Mouse (Mus musculus) forebrain, embryonic 11.5 days (tissue): Measurements from ENCODE around the gene Ldb3. TPM values are rescaled to one million over a fixed set of nuclear protein-coding genes. Genes with fewer than 3 reads are reported as not detected.

Source experiments
- ATAC-seq: fragments of 200-750 bp; cut with Nextera tagmentation; replicated peaks from 2 replicates; pipeline ENCODE4 v1.8.0; 2017; ENCODE audit warnings: moderate TSS enrichment; ENCODE audit not compliant: low FRiP score
- DNase-seq: peaks from one replicate; pipeline ENCODE4 v3.0.0-alpha.2; 2017; ENCODE audit warnings: low spot score
- H3K27ac ChIP-seq: fragments of 300-500 bp; sonication (generic); 2 replicates; pipeline ENCODE4 v1.5.1; 2014; ENCODE audit warnings: low read depth, low read length
- H3K27me3 ChIP-seq: fragments of 300-500 bp; sonication (generic); 2 replicates; pipeline ENCODE4 v1.6.1; 2014; ENCODE audit warnings: mild to moderate bottlenecking, low read length, mixed read lengths; ENCODE audit not compliant: control insufficient read depth, insufficient read depth
- H3K36me3 ChIP-seq: fragments of 300-500 bp; sonication (generic); 2 replicates; pipeline ENCODE4 v1.6.1; 2014; ENCODE audit warnings: mild to moderate bottlenecking, low read length, moderate library complexity, mixed read lengths; ENCODE audit not compliant: control insufficient read depth, insufficient read depth
- H3K4me1 ChIP-seq: fragments of 300-500 bp; sonication (generic); replicated peaks from 2 replicates; pipeline ENCODE4 v1.6.1; 2014; ENCODE audit warnings: low read length, mixed read lengths; ENCODE audit not compliant: control insufficient read depth, insufficient read depth
- H3K4me2 ChIP-seq: fragments of 300-500 bp; sonication (generic); 2 replicates; pipeline ENCODE4 v1.6.1; 2014; ENCODE audit warnings: low read depth, mild to moderate bottlenecking, low read length, moderate library complexity, mixed read lengths; ENCODE audit not compliant: severe bottlenecking
- H3K4me3 ChIP-seq: fragments of 300-500 bp; sonication (generic); 2 replicates; pipeline ENCODE4 v1.5.1; 2014; ENCODE audit warnings: low read depth, low read length
- H3K9ac ChIP-seq: fragments of 300-500 bp; sonication (generic); 2 replicates; pipeline ENCODE4 v1.6.1; 2014; ENCODE audit warnings: low read length
- H3K9me3 ChIP-seq: fragments of 300-500 bp; sonication (generic); 2 replicates; pipeline ENCODE4 v1.6.1; 2016; ENCODE audit warnings: low read length, mixed read lengths; ENCODE audit not compliant: control insufficient read depth
- WGBS: fragments of 180-500 bp; shearing (Covaris S2); extraction: QIAGEN DNeasy Blood & Tissue Kit; methylation state at CpG from one replicate; pipeline ENCODE4 v1.1.7; 2014; 5-methylcytosine and 5-hydroxymethylcytosine counted together
- polyA plus RNA-seq: library from polyadenylated mRNA; unstranded; fragments of >200 nt; fragmentation: Nextera tagmentation; extraction: Ambion mirVana; gene quantifications from 2 replicates; pipeline ENCODE4 v1.2.1, GENCODE M21; 2014

Ldb3 gene
- polyA plus RNA-seq, 1 experiment from 2014 or later, result not detected

DNA sequence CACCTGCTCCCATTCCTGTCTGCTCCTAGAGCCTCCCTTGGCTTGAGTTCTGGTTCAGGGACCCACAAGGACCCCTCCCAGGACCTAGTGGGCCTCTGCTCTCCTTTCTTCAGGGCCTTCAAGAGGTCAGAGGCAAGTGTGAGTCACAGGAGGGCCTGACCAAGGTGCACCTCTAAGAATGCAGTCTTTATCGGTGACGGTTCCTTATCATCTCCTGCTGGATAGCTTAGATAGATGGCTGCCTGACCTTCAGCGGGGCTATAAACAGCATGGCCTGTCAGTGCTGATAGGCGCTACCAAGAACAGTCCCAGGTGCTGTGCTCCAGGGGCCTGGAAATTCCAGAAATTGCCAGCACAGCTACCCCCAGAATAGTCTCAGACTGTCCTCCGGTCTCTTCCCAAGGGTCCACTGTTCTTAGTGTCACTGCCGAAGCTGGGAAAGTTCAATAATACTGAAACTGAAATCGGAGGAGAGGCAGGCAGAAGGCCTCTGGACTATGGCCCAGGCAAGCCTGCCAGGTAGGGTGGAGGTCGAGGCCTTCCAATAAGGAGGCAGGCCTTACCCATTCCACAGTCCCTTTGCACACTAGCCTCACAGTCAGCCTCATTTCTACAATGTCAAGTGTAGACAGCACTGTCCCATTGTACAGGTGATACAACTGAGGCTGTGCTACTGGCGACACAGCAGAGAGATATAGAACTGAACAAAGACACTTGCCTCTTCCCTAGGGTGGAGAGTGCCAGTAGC, 3.0 kb downstream of the Ldb3 start:
- DNase-seq, result no peak
- ATAC-seq, result no peak
- no peaks in the 10 kb centered on the region for H3K4me1 ChIP-seq
- H3K9me3 ChIP-seq, result no peaks in the 10 kb centered on the region
- no peaks in the 10 kb centered on the region for H3K27me3 ChIP-seq
- H3K36me3 ChIP-seq, result no peaks in the 10 kb centered on the region
- H3K4me3 ChIP-seq, result no peak overlapping the region
- H3K9ac ChIP-seq, result no peak overlapping the region
- no peak overlapping the region for H3K4me2 ChIP-seq
- 85% methylated on average over 9 of the region's 9 CpGs for WGBS
- H3K27ac ChIP-seq, result no peak overlapping the region

DNA sequence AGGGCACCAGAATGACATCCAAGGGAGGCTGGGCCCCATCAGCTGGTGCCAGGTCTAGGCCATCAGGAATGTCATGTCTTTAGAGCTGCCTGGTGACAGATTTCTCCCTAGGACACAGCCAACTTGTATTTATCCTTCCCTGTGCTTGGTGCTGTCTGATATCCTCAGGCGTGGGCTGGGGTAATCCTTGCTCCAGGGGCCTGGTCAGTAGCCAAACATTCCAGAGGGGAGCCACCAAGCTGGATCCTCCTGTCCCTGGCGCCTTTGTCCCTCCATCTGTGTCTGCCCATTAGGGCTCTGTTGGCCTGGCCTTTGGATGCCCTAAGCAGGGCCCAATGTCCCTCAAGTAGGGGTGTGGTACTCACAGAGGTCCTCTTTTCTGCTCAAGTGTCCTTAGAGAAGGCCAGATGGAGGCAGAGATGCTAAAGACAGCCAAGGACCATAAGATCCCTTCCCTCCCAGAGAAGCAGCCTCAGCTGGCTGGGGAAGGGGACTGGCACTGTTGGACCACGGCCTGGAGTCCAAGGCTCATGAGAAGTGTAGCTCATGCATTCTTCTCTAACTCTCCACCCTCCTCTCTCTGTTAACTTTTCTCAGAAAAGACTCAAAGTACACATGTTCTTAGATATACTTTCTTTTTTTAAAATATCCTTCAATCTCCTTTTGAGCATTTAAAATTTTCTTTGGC, 5.6 kb downstream of the Ldb3 start:
- DNase-seq, result no peak

DNA sequence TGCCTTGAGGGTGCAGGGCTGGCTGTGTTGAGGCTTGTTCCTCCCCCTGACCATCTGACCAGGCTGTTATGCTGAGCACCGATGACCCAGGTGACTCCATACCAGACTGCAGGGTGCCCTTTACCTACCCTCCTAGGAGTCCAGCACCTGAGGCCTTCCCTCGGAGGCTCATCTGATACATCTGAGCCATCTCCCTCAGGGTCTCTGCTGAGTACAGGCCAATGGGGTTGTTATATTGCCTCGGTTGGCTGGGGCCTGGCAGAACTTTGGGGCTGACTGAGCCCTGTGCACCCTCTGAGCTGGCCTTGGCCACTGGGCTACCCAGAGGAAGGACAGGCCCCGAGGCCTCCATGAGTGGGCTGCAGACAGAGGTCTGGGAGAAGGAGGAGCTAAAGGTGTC, 11.6 kb downstream of the Ldb3 start:
- Histone ChIP-seq H3K9me3 (no peaks in the 10 kb centered on the region), H3K27ac (no peak overlapping the region), H3K4me3 (no peak overlapping the region), H3K9ac (no peak overlapping the region), H3K27me3 (no peaks in the 10 kb centered on the region), H3K36me3 (no peaks in the 10 kb centered on the region), H3K4me1 (no peaks in the 10 kb centered on the region), H3K4me2 (no peak overlapping the region)
- ATAC-seq, result no peak
- no peak for DNase-seq
- WGBS, result 80% methylated on average over 4 of the region's 4 CpGs

More for the DNA sequence above, 5.6 kb downstream of the Ldb3 start:
- no peaks in the 10 kb centered on the region for H3K27me3 ChIP-seq
- H3K4me1 ChIP-seq, result no peaks in the 10 kb centered on the region
- ATAC-seq, result no peak
- H3K9me3 ChIP-seq, result no peaks in the 10 kb centered on the region
- H3K9ac ChIP-seq, result no peak overlapping the region
- H3K27ac ChIP-seq, result no peak overlapping the region
- H3K4me2 ChIP-seq, result no peak overlapping the region
- no peaks in the 10 kb centered on the region for H3K36me3 ChIP-seq
- 80% methylated on average over 3 of the region's 3 CpGs for WGBS
- H3K4me3 ChIP-seq, result no peak overlapping the region

DNA sequence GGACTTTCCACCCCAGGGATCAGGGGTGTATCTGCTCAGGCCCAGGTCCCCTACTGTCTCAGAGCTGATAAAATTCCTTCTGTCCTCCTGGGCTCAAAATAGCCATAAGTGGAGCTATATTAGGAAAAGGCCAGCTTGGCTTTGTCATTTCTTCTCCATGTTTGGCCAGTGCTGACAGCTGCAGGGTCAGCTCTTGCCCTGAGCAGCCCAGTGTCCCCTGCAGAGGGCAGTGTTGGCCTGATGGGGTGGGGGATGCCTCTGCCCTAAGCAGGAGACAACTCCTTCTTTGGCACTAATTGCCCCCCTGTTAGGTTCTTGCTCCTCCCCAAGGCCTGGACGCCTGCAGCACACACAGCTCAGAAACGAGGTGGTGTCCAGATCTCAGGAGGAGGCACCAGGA, 14.4 kb downstream of the Ldb3 start:
- DNase-seq (no peak), ATAC-seq (no peak)
- no peak overlapping the region for H3K9ac ChIP-seq
- H3K27ac ChIP-seq, result no peak overlapping the region
- H3K9me3 ChIP-seq, result no peaks in the 10 kb centered on the region
- no peak overlapping the region for H3K4me2 ChIP-seq
- no peaks in the 10 kb centered on the region for H3K4me1 ChIP-seq
- H3K36me3 ChIP-seq, result no peaks in the 10 kb centered on the region
- 65% methylated on average over 2 of the region's 2 CpGs for WGBS
- no peaks in the 10 kb centered on the region; the same call in 1 of the 2 replicates for H3K27me3 ChIP-seq
- H3K4me3 ChIP-seq, result no peak overlapping the region

DNA sequence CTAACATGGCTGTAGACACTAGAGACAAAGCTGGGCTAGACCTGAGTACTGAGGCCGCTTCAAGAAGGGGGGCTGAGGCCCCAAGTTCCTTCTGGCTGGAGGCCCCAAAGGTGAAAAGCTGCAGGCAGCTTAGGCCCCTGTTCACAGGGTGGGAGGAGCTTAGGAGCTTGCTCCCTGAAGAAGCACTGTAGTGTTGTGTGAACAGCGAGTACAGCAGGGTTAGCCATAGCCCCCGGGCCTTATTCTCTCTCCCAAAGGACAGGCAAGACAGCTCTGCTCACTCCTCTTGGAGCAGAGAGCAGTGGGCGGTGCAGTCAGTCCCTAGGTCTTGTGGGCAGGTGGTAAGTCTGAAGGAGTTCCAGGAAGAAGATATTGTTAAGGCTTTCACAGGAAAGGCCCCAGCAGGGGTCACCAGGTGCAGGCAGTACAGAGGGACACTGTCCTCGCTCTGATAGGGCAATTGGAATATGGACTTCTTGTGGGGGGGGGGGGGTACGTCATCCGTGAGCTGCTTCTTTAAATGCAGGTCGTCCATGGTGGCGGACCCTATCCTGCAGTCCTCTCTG, 15.1 kb downstream of the Ldb3 start:
- H3K27me3 ChIP-seq, result no peaks in the 10 kb centered on the region; the same call in 1 of the 2 replicates
- no peak overlapping the region for H3K27ac ChIP-seq
- no peak for ATAC-seq
- H3K9me3 ChIP-seq, result no peaks in the 10 kb centered on the region
- H3K4me3 ChIP-seq, result no peak overlapping the region
- no peak overlapping the region for H3K4me2 ChIP-seq
- no peak for DNase-seq
- no peak overlapping the region for H3K9ac ChIP-seq
- 73% methylated on average over 9 of the region's 9 CpGs for WGBS
- no peaks in the 10 kb centered on the region for H3K36me3 ChIP-seq
- no peaks in the 10 kb centered on the region for H3K4me1 ChIP-seq

DNA sequence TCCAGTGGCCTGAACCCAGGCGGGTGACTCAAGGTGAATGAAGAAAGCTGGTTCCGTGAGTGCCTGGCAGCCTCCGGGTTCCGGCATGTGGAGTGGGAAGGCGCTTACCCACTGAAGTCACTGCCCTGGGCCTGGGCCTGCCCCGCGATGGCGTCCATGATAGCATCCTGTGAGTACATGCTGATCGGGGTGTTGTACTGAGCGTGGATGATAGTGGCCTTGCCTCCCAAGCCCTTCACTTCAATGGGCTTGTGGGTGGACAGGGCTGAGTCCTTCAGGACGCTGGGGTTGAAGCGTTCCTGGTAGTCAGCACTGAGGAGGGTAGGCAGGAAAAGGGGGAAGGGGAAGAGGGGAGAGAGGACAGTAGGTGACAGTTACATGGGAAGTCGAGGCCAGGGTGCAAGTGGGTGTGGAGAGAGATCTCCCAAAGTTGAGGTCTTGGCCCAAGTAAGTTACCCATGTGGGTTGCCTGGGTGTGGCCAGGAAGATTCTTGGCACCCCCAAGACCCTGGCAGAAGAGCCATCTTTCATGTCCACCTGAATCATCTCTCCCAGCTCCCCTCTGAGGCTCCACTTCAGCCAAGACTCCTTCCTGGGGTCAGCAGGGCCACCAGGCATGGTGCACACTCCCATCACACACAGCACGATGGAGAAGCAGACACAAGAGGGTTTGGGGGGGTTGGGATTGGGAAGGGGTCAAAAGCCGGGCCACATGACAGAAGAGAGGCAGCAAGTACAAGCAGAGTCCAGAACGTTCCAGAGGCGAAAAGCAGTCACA, 16.7 kb downstream of the Ldb3 start:
- H3K4me2 ChIP-seq, result no peak overlapping the region
- no peak for DNase-seq
- H3K9me3 ChIP-seq, result no peaks in the 10 kb centered on the region
- no peaks in the 10 kb centered on the region for H3K36me3 ChIP-seq
- H3K27me3 ChIP-seq, result no peaks in the 10 kb centered on the region; the same call in 1 of the 2 replicates
- H3K27ac ChIP-seq, result no peak overlapping the region
- no peak overlapping the region for H3K4me3 ChIP-seq
- WGBS, result 85% methylated on average over 17 of the region's 17 CpGs
- no peak for ATAC-seq
- no peaks in the 10 kb centered on the region for H3K4me1 ChIP-seq
- H3K9ac ChIP-seq, result no peak overlapping the region

DNA sequence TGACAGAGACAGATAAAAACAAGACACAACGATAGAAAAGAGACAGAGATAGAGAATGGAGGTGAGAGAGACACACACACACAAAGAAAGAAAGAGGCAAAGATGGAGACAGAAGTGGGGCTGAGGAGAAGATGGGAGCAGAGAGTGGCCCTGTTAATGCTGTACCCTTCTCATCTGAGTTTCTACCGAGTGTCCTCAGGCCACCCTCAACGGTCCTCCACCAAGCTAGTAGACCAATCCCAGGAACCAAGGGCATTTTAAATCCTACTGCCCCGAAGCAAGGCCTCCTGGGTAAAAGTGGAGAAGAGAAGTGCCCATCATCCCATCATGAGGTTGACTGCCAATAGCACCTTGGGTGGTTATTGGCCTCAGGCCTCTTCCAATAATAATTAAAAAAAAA, 17.6 kb downstream of the Ldb3 start:
- 82% methylated on average over 4 of the region's 4 CpGs for WGBS
- H3K27ac ChIP-seq, result no peak overlapping the region
- no peaks in the 10 kb centered on the region for H3K36me3 ChIP-seq
- H3K9me3 ChIP-seq, result no peaks in the 10 kb centered on the region
- no peak overlapping the region for H3K4me3 ChIP-seq
- H3K27me3 ChIP-seq, result no peaks in the 10 kb centered on the region; the same call in 1 of the 2 replicates
- H3K4me1 ChIP-seq, result no peaks in the 10 kb centered on the region
- ATAC-seq (no peak), DNase-seq (no peak)
- no peak overlapping the region for H3K4me2 ChIP-seq
- no peak overlapping the region for H3K9ac ChIP-seq

DNA sequence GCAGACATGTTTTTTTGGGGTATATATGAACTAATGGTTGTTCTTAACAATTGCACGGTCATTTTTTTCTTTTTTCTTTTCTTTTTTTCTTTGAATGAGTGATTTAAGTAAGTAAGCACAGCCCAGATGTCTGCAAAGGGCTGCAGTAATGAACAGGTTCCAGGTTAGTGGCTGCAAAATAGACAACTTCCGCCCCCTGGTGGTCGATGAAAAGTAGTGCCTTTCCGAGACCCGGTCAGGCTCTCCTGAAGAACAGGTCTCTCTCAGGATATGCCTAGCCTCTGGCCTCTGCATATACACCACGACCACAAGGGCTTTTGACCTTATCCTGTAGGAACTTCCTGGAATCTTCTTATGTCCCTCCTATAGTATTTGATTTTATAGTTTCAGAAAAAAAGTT, 18.2 kb downstream of the Ldb3 start:
- H3K4me2 ChIP-seq, result peak overlapping the region; percentile 41; the same call in 1 of the 2 replicates
- 1% methylated on average over 6 of the region's 6 CpGs for WGBS
- no peaks in the 10 kb centered on the region for H3K9me3 ChIP-seq
- no peaks in the 10 kb centered on the region for H3K36me3 ChIP-seq
- H3K27ac ChIP-seq, result no peak overlapping the region
- H3K9ac ChIP-seq, result no peak overlapping the region
- no peaks in the 10 kb centered on the region; the same call in 1 of the 2 replicates for H3K27me3 ChIP-seq
- DNase-seq, result peak; percentile 88
- ATAC-seq, result peak; percentile 66
- H3K4me1 ChIP-seq, result no peaks in the 10 kb centered on the region
- no peak overlapping the region for H3K4me3 ChIP-seq
